Mouse (Mus musculus) lung, postnatal 10 days (tissue): ENCODE results near the gene Vps8.

Experiments used
- DNase-seq: peaks from one replicate; pipeline ENCODE4 v3.0.0; 2021

Gene Vps8

DNA sequence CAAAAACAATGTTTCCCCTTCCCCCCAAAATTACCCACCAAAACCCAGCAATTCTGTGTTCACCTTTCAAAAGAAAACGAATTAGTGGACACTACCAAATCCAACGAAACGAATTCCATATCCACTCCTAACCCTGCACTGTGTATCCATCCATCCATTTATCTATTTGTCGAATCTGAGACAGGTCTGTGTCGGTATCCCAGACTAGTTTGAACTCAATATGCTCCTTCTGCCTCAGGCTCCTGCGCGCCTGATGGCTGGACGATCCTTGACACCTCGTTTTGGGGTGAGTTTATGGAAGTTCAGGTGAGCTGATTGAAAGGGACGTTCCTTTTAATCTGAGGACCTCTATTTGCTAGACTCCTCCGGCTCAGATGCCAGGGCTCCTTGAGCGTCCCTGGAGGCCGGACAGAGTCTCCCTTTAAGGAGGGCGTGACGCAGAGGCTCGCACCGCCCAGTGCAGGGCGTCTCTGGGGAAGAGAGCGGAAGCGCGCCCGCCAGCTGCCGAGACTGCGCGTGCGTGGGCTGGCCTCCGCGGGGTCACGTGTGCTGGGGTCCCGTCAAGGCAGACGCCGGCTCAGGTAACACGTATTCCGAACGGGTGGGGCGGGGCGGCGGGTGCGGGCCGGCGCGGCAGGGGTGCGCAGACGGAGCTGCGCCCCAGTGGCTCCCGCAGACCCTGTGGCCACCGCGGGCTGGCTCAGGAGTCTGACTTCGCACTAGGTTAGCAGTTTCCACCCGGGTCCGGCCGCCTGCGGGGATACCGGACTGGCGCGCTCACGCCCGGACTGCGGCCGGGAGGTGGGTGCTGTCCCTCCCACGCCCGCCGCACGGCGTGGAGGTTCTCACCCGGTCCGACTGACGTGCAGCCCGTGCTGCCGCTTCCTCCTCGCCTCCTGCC, at the start of gene Vps8:
Gene Vps8 (plus strand): TSS at position 474 of the 901 bp plus-strand sequence.
- DNase-seq, result peak; percentile 95

DNA sequence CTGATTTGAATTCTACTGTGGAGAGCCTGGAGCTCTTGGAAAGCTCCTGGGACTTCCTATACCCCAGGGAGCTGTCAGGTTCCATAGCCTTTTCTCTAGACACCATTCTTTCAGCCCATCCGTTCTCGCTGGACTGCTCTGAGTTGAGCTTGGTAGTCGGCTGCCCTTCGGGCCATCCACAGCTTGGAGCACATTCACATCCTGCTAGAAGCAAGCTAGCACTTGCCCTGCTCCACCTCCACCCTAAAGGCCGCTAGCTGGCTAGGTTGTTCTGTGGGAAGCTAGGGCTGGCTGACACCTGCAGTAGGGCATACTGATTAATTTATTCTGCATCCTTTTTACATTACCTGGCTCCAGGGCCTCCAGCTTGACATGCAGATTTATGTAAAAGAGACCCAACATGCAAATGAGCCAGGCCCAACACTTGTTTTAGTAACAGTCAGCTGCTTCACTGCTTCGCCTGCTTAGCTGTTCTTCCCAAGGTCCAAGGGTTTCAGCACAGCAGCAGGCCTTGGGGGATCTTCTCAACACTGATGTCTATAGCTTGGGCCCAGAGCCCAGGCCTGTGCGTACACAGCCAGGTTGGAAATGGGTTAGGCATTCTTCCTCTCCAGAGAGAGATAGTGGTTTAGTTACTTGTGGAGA, 49.5 kb upstream of the Vps8 start:
- DNase-seq, result no peak

DNA sequence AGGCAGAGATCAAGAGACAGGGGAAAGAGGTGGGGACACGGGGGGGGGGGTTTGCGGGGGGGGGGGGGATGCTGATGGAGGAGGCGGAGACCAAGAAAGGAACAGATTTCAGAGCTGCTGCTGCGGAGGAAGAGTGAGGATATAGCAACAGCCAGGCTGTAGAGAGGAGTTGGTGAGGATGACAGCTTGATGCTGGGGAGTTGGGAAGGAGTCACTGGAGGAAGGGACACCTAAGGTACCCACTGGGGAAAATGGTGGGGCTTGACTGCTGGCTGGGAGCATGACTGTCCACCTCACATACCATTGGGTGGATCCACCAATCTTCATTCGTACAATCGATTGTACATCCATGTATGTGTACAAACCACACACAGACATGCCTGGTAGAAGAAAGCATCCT, 48.9 kb upstream of the Vps8 start:
- no peak for DNase-seq

DNA sequence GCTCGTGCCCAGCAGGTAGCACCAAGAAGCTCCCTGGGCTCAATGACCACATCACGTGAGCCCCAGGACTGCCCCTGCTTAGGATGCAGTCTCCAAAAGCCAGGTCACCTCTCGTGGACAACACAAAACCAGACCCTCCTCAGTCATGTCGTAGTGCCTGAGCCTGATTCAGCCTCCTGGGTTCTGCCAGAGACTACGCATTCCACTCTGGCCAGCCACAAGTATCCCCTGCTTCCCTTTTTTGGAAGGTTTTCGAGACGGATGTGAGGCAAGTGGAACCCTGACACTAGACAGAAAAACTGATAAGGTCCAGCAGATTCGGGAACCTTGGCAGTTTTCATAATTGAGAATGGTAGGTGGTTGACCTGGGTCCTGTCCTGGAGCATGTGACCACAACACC, 47.8 kb upstream of the Vps8 start:
- no peak for DNase-seq

DNA sequence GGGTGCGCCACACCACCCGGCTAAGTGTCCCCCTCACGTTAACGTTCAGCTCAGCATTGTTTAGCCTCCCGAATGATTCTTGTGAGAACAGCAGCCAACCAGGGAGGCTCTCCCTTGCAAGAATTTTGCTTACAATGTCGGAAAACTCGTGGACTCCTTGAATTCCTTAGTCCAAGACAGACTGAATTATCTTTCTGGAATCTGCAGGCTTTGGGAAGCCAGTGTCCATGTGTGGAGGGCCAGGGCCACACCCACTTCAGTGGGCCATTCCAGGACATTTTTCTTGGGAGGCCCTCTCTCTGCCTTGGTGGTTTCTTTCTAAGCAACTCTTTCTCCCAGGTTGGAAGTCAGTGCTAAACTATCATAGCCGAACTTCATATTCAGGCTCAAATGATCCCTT, 46.6 kb upstream of the Vps8 start:
- no peak for DNase-seq

DNA sequence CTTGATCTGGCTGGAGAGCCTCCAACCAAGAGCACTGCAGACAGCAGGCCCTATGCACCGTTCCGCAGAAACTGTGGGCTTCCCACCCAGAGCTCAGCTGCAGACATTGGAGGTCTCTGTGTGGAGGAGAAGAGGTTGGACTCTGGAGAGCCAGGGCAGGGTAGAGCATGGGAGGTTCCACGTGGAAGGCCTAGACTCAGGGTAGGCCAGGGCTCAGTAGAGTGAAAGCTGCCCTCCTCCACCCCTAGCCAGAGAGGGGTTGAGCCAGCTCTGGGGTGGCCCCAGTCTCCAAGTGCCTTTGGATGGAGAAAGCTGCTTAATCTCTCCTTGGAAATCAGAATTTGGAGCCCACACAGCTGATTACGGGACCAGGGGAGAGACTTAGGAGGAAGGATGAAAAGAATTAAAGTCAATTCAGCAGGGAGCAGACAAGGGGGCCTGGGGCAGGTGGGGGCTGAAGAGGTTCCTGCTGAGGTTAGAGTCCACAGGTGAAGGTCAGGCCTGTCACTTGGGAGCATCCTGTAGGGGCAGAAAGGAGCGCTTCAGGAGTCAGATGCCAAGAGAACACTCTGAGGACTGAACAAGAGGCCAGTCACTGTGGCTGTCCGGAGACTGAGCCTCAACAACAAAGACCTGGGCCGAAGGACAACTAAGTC, 45.8 kb upstream of the Vps8 start:
- no peak for DNase-seq

DNA sequence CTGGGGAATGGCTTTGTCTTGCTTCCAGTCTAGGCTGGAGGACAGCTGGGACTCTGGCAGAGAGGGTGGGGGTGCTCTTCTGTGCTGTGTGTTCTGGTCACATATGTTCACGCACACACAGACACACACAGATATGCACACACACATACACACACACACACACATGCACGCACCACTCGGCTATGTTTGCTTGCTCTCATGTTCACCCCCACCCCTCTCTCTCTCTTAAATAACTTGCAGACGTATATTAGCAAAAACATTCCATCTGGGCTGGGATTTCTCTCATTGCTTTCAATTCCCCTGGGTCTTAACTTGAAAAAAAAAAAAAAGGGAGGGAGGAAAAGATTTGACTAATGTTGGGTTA, 45.3 kb upstream of the Vps8 start:
- no peak for DNase-seq

DNA sequence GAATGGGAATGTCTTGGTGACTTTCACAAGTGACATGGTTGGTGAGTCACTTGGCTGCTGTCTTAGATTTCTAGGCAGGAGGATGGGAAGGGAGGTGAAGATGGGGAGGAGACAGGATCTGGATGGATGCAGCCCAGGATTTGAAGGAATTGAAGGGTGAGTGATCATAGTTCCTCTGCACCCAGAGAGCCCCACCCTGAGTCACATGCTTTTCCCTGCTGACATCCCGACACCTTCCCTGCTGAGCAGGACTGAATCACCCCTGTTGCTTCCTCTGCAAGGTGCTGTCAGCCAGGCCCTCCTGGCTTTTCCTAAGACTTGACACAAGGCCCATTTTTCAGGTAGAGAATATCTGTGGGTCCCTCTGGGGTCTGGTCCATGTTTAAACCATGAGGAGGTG, 41.4 kb upstream of the Vps8 start:
- no peak for DNase-seq

DNA sequence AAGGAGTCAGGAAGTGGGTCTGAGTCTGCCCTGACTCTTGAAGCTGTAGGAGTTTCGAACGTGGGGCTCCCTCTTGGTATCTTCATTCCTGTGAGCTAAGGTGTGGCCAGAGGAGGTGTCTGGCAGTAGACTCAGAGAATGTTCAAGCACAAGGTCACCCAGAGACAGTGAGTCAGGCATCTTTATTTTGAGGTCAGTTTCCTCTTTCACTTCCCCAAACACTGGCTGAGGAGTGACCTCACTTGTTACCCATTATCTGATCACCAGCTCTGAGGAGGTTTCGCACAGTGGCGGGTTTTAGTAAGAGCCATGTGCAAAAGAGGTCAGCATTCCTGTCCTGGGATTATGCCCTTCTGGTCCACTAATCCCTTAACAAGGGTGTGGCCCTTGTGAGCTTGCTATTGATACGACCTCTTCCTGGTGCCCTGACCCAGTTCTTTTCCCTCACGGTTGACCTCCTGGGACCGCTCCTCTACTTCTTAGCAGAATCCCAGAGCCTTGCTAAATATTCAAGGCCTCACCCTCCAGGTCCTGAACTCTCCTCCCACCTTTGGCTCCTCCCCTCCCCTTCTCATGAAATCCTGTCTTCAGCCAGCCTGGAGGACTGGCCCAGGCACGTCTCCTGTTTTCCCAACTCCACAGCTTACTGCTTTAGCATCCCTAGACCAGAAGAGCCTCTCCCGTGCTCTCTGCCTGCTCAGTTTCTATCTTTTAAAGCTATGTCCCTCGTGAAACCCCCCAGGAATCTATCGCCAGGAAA, 40.6 kb upstream of the Vps8 start:
- DNase-seq, result no peak

DNA sequence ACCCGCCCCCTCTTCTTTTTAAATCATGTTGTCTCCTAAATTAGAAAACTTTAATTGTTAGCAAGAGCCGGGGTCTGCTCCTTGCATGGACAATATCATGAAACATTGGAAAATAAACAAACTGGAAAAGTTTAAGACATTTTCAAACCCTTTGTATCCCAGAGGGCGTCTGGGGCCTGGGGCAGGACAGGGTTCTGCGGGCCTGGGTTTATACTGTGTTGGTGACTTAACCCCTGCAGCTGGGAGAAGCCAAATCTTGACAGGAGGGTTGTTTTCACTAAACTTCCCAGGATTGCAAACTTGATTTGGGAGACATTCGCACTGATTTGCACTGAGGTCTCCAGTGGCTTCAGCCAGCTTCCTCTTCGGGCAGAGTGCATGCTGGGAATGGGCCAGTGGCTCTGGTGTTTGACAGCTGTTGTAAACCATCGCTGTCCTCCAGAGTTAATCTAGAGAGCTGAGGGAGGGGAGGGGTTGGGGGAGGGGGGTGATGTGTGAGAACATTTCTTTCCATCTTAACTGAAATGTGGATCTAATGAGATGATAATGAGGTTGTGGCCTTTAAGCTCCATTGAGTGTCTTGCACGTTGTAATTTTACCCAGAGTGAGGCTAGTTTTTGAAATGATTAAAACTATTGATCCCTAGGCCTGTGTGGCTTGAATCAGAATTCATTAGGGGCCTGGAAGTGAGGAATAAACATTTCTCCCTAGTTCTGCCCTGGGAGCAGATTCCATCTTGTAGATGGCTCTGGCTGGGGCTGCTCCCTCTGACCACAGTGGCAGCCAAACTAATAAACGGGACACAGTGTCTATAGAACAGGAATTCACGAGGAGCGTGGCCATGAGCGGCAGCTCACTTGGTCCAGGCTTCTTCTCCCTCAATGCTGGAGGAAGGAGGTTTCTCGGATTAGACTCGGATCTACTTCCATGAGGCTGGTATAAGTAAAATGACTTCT, 36.7 kb upstream of the Vps8 start:
- DNase-seq, result peak; percentile 88

DNA sequence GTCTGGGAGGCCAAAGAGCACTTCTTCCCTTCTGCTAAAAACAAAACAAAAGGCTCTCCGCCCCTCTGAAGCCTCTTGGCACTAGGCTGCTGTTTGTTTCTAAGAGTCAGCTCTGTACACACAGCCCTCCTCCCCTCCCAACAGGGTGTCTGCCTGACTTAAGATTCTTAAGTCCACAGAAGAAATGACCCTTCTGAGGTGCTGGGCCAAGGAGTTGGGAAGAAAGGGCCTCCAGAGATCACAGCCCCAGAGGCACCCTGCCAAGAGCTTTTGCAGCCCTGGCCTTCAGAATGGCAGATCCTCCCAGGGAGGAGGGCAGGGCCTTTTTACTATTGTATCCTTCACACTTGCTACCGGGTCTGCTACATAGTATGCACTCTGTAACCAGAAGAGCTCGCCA, 33.6 kb upstream of the Vps8 start:
- DNase-seq, result peak; percentile 85

DNA sequence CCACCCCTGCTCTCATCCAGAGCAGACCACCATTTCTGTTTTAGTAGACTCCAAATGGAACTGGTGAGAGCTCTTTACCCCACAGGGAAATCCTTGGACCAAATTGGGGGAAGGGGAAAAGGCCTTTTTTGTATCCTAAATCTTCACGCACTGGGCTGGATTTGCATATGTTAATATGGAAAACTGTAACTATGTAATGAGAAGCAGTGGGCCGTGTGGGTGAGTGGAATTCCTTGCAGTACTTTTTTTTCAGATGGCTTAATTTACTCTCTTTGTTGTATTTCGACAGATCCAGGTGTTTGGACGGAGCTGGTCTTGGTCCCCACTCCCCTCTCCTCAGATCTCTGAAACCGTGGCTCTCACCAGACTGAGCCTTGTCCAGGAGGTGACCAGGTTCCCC, 32.2 kb upstream of the Vps8 start:
- no peak for DNase-seq

DNA sequence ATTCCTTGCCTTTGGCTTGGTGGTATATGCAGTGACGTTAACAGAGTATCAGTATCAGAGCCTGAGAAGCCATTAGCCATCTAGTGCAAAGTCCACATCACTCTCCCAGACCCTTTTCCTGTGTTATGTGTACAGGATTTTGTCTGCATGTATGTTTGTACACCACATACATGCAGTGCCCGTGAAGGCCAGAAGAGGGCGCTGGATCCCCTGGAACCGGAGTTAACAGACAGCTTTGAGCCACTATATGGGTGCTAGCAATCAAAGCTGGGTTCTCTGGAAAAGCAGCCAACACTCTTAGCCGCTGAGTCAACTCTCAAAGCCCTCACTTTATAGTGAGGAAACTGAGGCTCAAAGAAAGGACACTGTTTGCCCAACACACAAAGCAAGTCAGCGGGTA, 30.8 kb upstream of the Vps8 start:
- DNase-seq, result peak; percentile 44

DNA sequence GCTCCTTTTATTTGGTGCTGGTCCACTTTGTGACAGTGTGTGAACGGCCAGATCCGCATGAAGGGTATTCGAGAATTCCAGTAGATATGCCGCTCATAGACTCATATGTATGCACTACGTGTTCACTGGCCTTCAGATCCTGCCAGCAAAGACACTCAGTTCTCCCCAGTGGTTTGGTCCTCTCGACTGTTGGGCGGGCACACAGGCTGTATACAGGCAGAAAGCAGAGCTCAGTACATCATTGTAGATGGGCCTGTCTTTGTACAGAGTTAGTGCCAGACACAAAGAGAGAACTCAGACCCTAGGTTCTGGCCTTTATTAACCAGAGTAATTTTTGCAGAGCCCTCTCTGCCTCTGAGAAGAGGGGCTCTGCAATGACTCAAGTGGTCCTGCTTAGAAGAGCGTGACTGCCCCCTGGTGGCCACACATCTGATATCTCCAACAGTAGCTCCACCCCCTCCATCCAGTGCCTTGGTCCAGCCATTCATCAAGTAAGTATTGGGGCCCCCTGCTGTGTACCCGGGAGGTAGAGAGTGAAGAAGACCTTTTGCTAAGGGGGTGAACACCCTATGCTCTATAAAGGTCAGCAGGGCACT, 30.3 kb upstream of the Vps8 start:
- peak; percentile 90 for DNase-seq

DNA sequence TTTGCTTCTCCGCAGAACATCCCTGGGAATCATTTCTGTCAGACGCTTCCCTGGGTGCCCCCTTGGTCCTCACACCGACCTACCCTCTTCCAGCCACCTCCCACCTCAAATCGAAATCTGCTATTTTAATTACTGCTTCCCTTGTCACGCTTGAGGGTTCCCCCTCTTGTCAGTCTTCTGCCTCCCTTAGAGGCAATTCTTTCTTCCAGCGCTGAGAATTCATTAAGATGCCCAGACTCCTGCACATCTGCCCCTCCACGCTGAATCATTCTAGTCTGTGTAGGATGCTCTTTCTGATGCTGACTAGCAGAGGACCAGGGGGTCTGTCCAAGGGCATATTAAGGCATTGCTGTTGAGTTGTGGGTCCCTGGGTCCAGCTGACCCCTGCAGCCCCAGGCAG, 27.4 kb upstream of the Vps8 start:
- DNase-seq, result no peak

DNA sequence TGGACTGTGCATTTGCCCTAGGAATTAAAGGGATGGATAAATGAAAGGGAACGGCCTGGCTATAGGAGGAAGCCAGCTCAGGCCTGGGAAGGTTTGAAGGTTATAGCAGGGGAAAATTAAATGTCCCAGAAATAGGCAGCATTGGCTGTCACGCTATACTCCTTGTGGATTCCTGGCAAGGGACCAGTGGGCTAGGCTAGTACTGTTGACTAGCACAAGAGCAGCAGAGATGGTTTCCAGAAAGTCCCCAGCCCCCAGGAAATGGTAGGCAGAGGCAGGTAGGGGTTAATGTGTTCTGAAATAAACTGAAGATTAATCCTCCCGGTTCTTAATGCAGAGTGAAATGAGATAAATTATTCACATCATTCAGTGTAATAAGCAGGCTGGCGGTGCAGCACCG, 25.2 kb upstream of the Vps8 start:
- no peak for DNase-seq

DNA sequence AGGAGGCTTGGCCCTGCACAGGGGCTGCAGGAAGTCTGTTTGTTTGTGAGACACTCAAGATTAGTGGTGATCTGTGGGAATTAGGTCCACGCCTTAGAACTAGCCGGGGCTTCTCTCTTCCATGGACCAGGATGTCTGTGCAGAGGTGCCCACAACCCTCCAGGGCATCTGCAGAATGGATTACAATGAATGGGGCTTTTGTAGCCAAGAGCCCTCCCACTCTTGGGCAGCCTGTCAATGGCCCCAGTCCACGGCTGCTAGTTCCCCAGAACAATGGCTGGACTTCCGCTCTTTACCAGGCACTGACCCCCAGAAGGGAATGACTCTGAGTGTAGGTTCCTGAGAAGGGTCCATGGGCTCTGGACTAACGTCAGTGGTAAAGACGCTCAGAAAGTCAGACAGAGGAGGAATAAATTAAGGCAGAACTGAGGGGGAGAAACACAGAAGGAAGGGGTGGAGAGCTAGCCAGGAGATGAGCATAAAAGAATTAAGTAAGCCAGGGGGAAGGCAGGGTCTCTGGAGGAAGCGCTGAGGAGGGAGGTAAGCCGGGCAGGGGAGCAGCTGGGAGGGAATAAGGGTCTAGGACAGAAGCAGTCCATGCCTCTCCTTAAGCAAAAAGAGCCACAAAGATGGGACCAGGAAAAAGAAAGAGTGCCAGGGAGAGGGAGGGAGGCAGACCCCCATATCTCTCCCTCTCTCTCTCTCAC, 24.4 kb upstream of the Vps8 start:
- no peak for DNase-seq

DNA sequence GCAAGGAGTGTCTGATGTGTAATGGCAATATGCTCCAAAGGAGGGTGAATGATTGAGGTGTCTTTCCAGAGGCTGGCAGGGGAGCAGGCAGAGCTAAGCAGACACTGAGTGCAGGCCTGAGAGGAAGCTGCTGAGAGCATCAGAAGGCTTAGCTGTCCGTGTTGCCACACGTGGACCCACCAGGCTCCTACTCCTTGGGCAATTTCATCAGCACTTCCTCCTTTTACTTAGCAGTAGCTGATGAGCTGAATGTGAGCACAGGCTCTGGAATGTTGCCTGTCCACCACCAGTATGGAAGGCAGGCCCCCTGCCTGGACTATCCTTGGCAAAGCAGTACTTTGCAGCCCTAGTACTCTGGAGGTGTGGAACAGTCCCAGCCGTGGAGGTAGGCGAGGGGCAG, 23.0 kb upstream of the Vps8 start:
- DNase-seq, result no peak

DNA sequence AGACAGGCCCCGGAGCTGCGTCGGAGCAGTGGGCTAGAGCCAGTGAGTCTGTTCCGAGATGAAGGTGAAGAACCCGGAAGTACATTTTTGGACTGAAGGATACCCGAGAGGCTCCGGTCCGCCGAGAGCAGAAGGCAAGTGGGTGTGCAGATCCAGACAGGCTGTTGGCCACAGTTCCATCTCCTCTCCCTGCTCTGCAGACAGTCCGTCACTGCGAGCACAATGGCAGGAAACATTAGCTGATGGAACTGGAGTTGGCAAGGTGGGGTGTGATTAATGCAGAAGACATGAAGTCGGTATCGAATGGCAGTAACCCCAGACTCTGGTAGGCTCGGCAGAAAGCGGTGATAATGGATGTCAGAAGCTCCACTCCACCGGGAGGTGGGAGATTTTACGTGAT, 20.9 kb upstream of the Vps8 start:
- DNase-seq, result peak; percentile 68

DNA sequence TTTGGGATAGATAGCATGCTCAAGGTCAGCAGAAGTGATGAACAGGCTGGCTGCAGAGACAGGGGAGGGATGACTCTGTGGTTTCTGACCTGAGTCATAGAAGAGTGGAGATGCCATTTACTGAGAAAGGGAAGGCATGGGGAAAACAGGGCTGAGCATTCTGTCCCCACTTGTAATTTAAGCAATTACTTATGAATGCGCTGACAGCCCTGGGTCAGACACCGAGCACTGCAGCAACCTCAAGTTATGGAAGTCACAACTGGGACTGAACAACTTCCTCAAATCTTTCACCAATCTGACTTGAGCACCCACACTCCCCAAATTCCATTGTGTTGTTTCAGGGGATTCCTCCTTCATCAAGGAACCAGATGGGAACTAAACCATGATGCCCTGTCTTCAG, 19.5 kb upstream of the Vps8 start:
- no peak for DNase-seq

DNA sequence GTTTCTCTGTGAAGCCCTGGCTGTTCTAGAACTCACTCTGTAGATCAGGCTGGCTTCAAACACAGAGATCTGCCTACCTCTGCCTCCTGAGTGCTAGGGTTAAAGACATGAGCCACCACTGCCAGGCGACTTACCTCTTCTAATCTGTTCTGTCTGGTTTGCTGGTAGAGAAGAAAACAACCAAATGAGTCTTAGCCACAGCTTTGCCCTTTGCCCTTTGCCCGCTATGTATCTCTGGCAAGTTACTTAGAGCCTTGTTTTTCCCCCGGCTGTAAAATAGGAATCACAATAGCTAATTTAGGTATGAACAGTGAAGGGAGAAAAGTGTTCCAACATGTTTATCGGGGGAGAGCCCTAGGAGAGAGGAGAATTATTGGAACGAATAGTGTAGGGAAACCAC, 18.3 kb upstream of the Vps8 start:
- no peak for DNase-seq
